Mouse (Mus musculus): Measurements from ENCODE around the gene Rhoq.
A peak's percentile ranks its signal among the peaks of the same experiment; 100 is the strongest.

GRCm38 (mm10) chr17:87008950-87009349, 46.1 kb downstream of the Rhoq start:
- TF ChIP-seq CTCF (IDR thresholded peaks at IDR 0.05; ENCODE audit: low read depth) = peak; percentile 16; the same call in 1 of the 2 replicates
- no peak for TF ChIP-seq EP300 (IDR thresholded peaks at IDR 0.05; ENCODE audit: low read depth)

Measured in liver, embryonic 14.5 days (tissue).